Mouse (Mus musculus): ENCODE results near the gene Hspb9. TPM values are rescaled to one million over a fixed set of nuclear protein-coding genes. Genes with fewer than 3 reads are reported as not detected.

The Hspb9 gene
- polyA plus RNA-seq, 1 experiment from 2014 or later = 0.24 TPM

DNA sequence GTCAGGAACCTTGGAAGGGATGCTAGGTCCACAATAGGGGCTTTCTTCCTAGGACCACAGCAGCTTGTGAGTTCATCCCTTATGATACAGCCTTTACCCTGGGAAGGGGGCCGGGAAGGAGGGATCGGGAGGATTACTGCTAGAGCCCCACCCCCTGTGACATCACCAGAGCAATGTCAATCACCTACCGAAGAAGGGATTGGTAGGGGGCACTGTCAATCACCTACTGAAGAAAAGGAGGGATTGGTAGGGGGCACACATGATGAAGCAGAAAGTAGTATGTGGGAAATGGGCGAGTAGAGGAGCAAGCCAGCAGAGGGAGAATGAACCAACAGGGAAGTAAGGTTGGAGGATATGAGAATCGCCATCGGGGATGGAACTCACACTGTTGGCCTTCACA is 42.8 kb downstream of the Hspb9 start:
- Histone ChIP-seq H3K27ac (ENCODE audit: low read length) (no peak overlapping the region), H3K27me3 (ENCODE audit: control insufficient read depth, insufficient read depth, low read length) (peaks cover 43% of the 10 kb centered on the region), H3K9me3 (replicated peaks; ENCODE audit: control insufficient read depth, low read length) (no peaks in the 10 kb centered on the region), H3K4me2 (ENCODE audit: low read depth, low read length) (no peak overlapping the region), H3K9ac (ENCODE audit: low read length) (no peak overlapping the region), H3K4me1 (ENCODE audit: control insufficient read depth, insufficient read depth, low read length) (peaks cover 7% of the 10 kb centered on the region; the same call in 1 of the 2 replicates), H3K4me3 (ENCODE audit: low read length) (no peak overlapping the region), H3K36me3 (ENCODE audit: control insufficient read depth, insufficient read depth) (no peaks in the 10 kb centered on the region)
- no peak for ATAC-seq (replicated peaks; ENCODE audit: extremely low read depth, insufficient read depth, low FRiP score)
- WGBS = 56% methylated on average over 6 of the region's 6 CpGs

DNA sequence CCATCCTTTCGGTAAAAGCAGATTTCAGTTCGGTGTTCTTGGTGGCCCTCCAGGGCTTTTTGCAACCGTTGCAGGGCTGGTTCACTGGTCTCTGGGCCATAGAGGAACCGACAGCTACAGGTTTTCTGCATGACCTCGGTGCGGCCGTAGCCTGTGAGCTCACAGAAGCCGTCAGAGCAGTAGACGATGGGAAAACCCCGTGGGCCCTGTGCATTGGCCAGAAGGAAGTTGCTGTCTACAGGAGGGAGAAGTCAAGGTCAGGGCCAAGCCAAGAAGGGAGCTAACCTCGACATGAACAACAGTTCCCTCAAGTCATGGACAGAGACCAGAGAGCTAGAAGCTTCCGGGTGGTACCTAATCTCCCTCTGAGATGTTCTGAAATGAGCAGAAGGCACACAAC is 43.9 kb downstream of the Hspb9 start:
- Histone ChIP-seq H3K27ac (ENCODE audit: low read length) (no peak overlapping the region), H3K4me2 (ENCODE audit: low read depth, low read length) (no peak overlapping the region), H3K4me1 (ENCODE audit: control insufficient read depth, insufficient read depth, low read length) (peaks cover 10% of the 10 kb centered on the region; the same call in 1 of the 2 replicates), H3K9me3 (replicated peaks; ENCODE audit: control insufficient read depth, low read length) (no peaks in the 10 kb centered on the region), H3K4me3 (ENCODE audit: low read length) (no peak overlapping the region), H3K9ac (ENCODE audit: low read length) (no peak overlapping the region), H3K27me3 (ENCODE audit: control insufficient read depth, insufficient read depth, low read length) (peaks cover 46% of the 10 kb centered on the region), H3K36me3 (ENCODE audit: control insufficient read depth, insufficient read depth) (no peaks in the 10 kb centered on the region)
- ATAC-seq (replicated peaks; ENCODE audit: extremely low read depth, insufficient read depth, low FRiP score) = no peak
- WGBS = 81% methylated on average over 12 of the region's 12 CpGs

DNA sequence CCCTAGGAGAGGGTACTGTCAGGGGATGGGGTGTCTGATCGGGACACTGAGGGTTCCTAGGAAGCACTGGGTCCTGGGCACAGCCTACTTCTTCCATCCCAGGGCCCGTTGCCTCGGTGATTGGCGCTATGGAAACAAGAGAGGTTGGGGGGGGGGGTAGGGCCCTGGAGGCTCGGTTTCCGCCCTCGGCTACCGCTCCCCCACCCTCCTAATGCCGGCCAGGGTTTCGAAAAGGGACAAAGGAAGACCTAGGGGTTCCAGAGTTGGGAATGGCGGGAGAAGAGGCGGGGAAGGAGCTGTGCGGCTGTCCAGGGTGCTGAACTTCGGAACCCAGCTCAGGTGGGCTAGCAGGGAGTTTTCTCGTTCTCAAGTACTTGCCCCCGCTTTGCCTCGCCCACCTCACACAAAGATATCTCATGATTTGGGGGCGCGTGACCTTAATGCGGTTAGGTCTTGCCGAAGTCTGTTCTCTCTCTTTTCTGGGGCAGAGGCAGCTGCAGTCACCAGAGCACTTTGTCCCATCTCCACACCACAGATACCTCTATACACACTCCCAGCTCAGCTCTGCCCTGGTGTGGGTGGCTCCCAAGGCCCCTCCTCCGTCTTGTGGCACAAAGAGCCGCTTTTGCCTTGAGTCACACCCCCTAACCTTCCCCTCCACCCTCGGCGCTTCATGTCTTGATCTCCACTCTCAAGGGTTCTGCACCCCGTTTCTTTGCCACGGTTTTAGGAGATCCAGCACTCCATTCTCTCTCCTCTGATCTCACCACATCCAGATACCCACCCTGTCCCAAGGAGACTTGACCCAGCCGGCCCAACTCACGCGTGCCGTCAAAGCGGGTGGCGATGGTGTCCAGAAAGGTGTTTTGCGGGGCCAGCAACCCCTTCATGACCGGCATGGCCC is 45.3 kb downstream of the Hspb9 start:
- Histone ChIP-seq H3K36me3 (ENCODE audit: control insufficient read depth, insufficient read depth) (no peaks in the 10 kb centered on the region), H3K4me3 (ENCODE audit: low read length) (peak overlapping the region; percentile 20), H3K9me3 (replicated peaks; ENCODE audit: control insufficient read depth, low read length) (no peaks in the 10 kb centered on the region), H3K4me1 (ENCODE audit: control insufficient read depth, insufficient read depth, low read length) (peaks cover 10% of the 10 kb centered on the region; the same call in 1 of the 2 replicates), H3K4me2 (ENCODE audit: low read depth, low read length) (peak overlapping the region; percentile 59), H3K9ac (ENCODE audit: low read length) (no peak overlapping the region), H3K27me3 (ENCODE audit: control insufficient read depth, insufficient read depth, low read length) (peaks cover 47% of the 10 kb centered on the region), H3K27ac (ENCODE audit: low read length) (no peak overlapping the region)
- 1% methylated on average over 35 of the region's 35 CpGs for WGBS
- no peak for ATAC-seq (replicated peaks; ENCODE audit: extremely low read depth, insufficient read depth, low FRiP score)

DNA sequence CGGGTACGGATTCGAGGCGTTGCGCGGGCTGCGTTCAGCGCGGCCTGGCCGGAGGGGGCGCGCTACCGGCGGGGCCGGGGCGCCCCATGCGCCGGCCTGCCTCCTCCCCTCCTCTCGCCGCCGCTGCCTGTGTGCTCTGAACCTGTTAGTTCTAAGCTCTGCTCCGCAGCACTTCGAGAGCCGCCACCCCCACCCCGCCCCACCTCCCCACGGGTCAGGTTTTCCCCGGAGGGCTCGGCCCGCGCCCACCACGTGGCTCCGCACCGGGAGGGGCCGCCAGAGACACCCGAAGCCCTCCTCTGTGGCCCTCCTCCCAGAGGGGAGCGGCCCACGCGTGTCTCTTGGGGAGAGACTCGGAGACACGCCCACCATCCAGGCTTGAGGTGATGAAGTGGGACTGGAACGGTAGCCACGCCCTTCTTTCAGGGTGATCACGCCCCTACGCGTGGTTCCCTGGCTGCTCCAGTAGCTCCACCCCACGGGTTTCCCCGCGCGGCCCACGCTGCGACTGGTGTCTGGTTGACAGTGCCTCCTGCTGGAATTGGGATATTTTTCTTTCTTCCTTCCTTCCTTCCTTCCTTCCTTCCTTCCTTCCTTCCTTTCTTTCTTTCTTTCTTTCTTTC is 46.1 kb downstream of the Hspb9 start, which contains the start of gene Kcnh4:
Kcnh4 (minus strand) TSS at position 332 of the 623 bp plus-strand sequence.
- Histone ChIP-seq H3K9me3 (replicated peaks; ENCODE audit: control insufficient read depth, low read length) (no peaks in the 10 kb centered on the region), H3K4me2 (ENCODE audit: low read depth, low read length) (peak within 1 kb of the TSS; percentile 59), H3K27ac (ENCODE audit: low read length) (no peak within 1 kb of the TSS), H3K9ac (ENCODE audit: low read length) (no peak within 1 kb of the TSS), H3K4me3 (ENCODE audit: low read length) (peak within 1 kb of the TSS; percentile 20), H3K36me3 (ENCODE audit: control insufficient read depth, insufficient read depth) (no peaks in the 10 kb centered on the region), H3K4me1 (ENCODE audit: control insufficient read depth, insufficient read depth, low read length) (peaks cover 10% of the 10 kb centered on the region; the same call in 1 of the 2 replicates), H3K27me3 (ENCODE audit: control insufficient read depth, insufficient read depth, low read length) (peaks cover 47% of the 10 kb centered on the region)
- WGBS = 2% methylated on average over 45 of the region's 51 CpGs
- no peak for ATAC-seq (replicated peaks; ENCODE audit: extremely low read depth, insufficient read depth, low FRiP score)

DNA sequence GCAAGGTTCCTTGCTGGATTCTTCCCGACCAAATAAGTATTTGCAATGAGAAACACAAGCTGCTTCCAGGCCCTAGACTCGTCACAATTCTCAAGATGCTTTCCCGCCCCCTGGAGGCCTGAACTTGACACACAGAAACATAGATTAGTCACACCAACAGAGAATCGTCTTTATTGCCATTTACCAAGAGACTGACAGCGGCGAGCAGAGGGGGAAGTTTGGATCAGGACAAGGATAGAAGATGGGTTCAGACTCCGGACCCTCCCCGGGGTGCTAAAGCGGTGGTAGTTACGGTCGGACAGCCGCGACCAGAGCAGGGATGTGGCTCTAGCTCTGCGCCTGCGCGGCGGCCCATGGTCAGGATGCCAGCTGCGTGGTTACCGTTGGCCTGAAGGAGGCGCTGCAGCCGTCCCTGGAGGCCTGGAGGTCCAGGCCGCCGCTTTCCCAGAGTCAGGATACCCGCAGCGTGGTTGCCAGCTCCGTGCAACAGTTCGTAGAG is 47.9 kb downstream of the Hspb9 start:
- Histone ChIP-seq H3K27ac (ENCODE audit: low read length) (no peak overlapping the region), H3K4me3 (ENCODE audit: low read length) (peak overlapping the region; percentile 62), H3K27me3 (ENCODE audit: control insufficient read depth, insufficient read depth, low read length) (peaks cover 40% of the 10 kb centered on the region), H3K9me3 (replicated peaks; ENCODE audit: control insufficient read depth, low read length) (no peaks in the 10 kb centered on the region), H3K36me3 (ENCODE audit: control insufficient read depth, insufficient read depth) (0 out of 2 replicates have a peak, but pooled peaks cover 2% of the 10 kb centered on the region), H3K9ac (ENCODE audit: low read length) (peak overlapping the region; percentile 65), H3K4me2 (ENCODE audit: low read depth, low read length) (peak overlapping the region; percentile 89), H3K4me1 (ENCODE audit: control insufficient read depth, insufficient read depth, low read length) (peaks cover 10% of the 10 kb centered on the region; the same call in 1 of the 2 replicates)
- ATAC-seq (replicated peaks; ENCODE audit: extremely low read depth, insufficient read depth, low FRiP score) = peak; percentile 64
- under 1% methylated on average over 27 of the region's 27 CpGs for WGBS

DNA sequence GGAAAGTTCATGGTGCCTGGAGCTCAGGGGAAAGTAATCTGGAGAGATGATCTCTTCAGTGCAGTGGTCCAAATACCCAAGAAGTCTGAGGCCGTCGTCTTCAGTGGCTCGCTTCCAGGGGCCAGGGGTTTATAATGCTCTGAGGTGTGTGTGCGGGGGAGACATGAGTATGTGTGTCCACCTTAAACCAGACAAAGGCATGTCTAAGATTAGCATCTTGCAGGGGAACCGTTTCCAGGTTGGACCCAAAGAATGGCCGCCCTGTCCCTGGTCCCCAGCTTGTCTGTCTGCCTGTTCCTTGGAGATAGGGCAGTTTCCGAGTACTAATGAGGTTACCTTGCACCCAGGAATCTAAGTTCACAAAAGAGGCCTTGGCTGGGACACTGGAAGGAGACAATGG is 49.2 kb downstream of the Hspb9 start, which contains the start of gene Hcrt:
Hcrt (minus strand) TSS at position 101 of the 400 bp plus-strand sequence.
- Histone ChIP-seq H3K27ac (ENCODE audit: low read length) (no peak within 1 kb of the TSS), H3K27me3 (ENCODE audit: control insufficient read depth, insufficient read depth, low read length) (peaks cover 35% of the 10 kb centered on the region), H3K9me3 (replicated peaks; ENCODE audit: control insufficient read depth, low read length) (no peaks in the 10 kb centered on the region), H3K4me3 (ENCODE audit: low read length) (peak within 1 kb of the TSS; percentile 62), H3K4me1 (ENCODE audit: control insufficient read depth, insufficient read depth, low read length) (peaks cover 10% of the 10 kb centered on the region; the same call in 1 of the 2 replicates), H3K36me3 (ENCODE audit: control insufficient read depth, insufficient read depth) (0 out of 2 replicates have a peak, but pooled peaks cover 2% of the 10 kb centered on the region), H3K4me2 (ENCODE audit: low read depth, low read length) (peak within 1 kb of the TSS; percentile 89), H3K9ac (ENCODE audit: low read length) (peak within 1 kb of the TSS; percentile 65)
- no peak for ATAC-seq (replicated peaks; ENCODE audit: extremely low read depth, insufficient read depth, low FRiP score)
- WGBS = 80% methylated on average over 7 of the region's 7 CpGs

Other genes starting within 250 kb of the Hspb9 start
- gene Klhl11, start 241.1 kb upstream of the Hspb9 start, polyA plus RNA-seq (2015; fragmentation: Nextera tagmentation; extraction: Ambion mirVana) = 8.7 and 9.5 TPM in 2 replicates
- gene Acly, start 185.8 kb upstream of the Hspb9 start, polyA plus RNA-seq (2015; fragmentation: Nextera tagmentation; extraction: Ambion mirVana) = 64.4 and 67.1 TPM in 2 replicates
- 0.85 and 0.94 TPM in 2 replicates for gene Ttc25, start 168.2 kb upstream of the Hspb9 start, polyA plus RNA-seq (2015; fragmentation: Nextera tagmentation; extraction: Ambion mirVana)
- gene Cnp, start 138.9 kb upstream of the Hspb9 start, polyA plus RNA-seq (2015; fragmentation: Nextera tagmentation; extraction: Ambion mirVana) = 24.8 and 32.1 TPM in 2 replicates
- 78.8 and 81.5 TPM in 2 replicates for gene Nkiras2, start 94.6 kb upstream of the Hspb9 start, polyA plus RNA-seq (2015; fragmentation: Nextera tagmentation; extraction: Ambion mirVana)
- 219 and 228 TPM in 2 replicates for gene Dnajc7, start 93.7 kb upstream of the Hspb9 start, polyA plus RNA-seq (2015; fragmentation: Nextera tagmentation; extraction: Ambion mirVana)
- gene Zfp385c, start 21.4 kb upstream of the Hspb9 start, polyA plus RNA-seq (2015; fragmentation: Nextera tagmentation; extraction: Ambion mirVana) = 0.26 and 0.60 TPM in 2 replicates
- gene Dhx58, start 9.6 kb upstream of the Hspb9 start, polyA plus RNA-seq (2015; fragmentation: Nextera tagmentation; extraction: Ambion mirVana) = 1.5 and 2.6 TPM in 2 replicates
- gene Kat2a, start 1.4 kb upstream of the Hspb9 start, polyA plus RNA-seq (2015; fragmentation: Nextera tagmentation; extraction: Ambion mirVana) = 30.5 and 31.7 TPM in 2 replicates
- gene Rab5c, start 24.4 kb downstream of the Hspb9 start, polyA plus RNA-seq (2015; fragmentation: Nextera tagmentation; extraction: Ambion mirVana) = 17.9 and 19.9 TPM in 2 replicates
- gene Kcnh4, start 46.1 kb downstream of the Hspb9 start, polyA plus RNA-seq (2015; fragmentation: Nextera tagmentation; extraction: Ambion mirVana) = not detected in 2 replicates
- not detected in 2 replicates for gene Hcrt, start 49.1 kb downstream of the Hspb9 start, polyA plus RNA-seq (2015; fragmentation: Nextera tagmentation; extraction: Ambion mirVana)
- gene Ghdc, start 57.1 kb downstream of the Hspb9 start, polyA plus RNA-seq (2015; fragmentation: Nextera tagmentation; extraction: Ambion mirVana) = 7.1 and 7.7 TPM in 2 replicates
- 31.3 and 36.5 TPM in 2 replicates for gene Stat5b, start 136.9 kb downstream of the Hspb9 start, polyA plus RNA-seq (2015; fragmentation: Nextera tagmentation; extraction: Ambion mirVana)
- 10.1 and 15.1 TPM in 2 replicates for gene Stat5a, start 145.5 kb downstream of the Hspb9 start, polyA plus RNA-seq (2015; fragmentation: Nextera tagmentation; extraction: Ambion mirVana)
- 60.4 and 64.9 TPM in 2 replicates for gene Stat3, start 225.7 kb downstream of the Hspb9 start, polyA plus RNA-seq (2015; fragmentation: Nextera tagmentation; extraction: Ambion mirVana)

Measured in heart, embryonic 16.5 days (tissue).